Mouse (Mus musculus) kidney, postnatal 10 days (tissue): ENCODE measurements at regions not wholly inside any gene's neighbourhood (a gene's known extent, or its start where the extent isn't known, plus 50 kb on each side); places are given as distances from the start of the nearest gene placed in this dataset.

ENCODE experiments used
- DNase-seq: peaks from one replicate; pipeline ENCODE4 v3.0.0; 2021; ENCODE audit warnings: mixed read lengths

- DNase-seq = no peak
These were observed 127.9 kb downstream of the Opa1 start for GRCm38 (mm10) chr16:29706996-29707395.

GRCm38 (mm10) chr16:29707656-29708055 lies 128.5 kb downstream of the Opa1 start:
- DNase-seq = no peak

GRCm38 (mm10) chr16:29709072-29709471 lies 129.9 kb downstream of the Opa1 start:
- DNase-seq = no peak

GRCm38 (mm10) chr16:29711386-29711785 lies 132.3 kb downstream of the Opa1 start:
- no peak for DNase-seq

- DNase-seq = no peak
These were observed 133.0 kb downstream of the Opa1 start for GRCm38 (mm10) chr16:29711912-29712681.

GRCm38 (mm10) chr16:29714612-29715127 lies 135.5 kb downstream of the Opa1 start:
- peak; percentile 30 for DNase-seq

GRCm38 (mm10) chr16:29718965-29719364 lies 139.8 kb downstream of the Opa1 start:
- DNase-seq = no peak

- no peak for DNase-seq
These were observed 140.7 kb downstream of the Opa1 start for GRCm38 (mm10) chr16:29719571-29720451.

GRCm38 (mm10) chr16:29725153-29725552 lies 146.0 kb downstream of the Opa1 start:
- DNase-seq = no peak

GRCm38 (mm10) chr16:29725563-29725962 lies 146.4 kb downstream of the Opa1 start:
- no peak for DNase-seq

GRCm38 (mm10) chr16:29727397-29727796 lies 148.3 kb downstream of the Opa1 start:
- DNase-seq = no peak

GRCm38 (mm10) chr16:29728769-29729481 lies 149.8 kb downstream of the Opa1 start:
- peak; percentile 91 for DNase-seq

- no peak for DNase-seq
These were observed 150.9 kb downstream of the Opa1 start for GRCm38 (mm10) chr16:29730010-29730409.

- DNase-seq = no peak
These were observed 153.8 kb downstream of the Opa1 start for GRCm38 (mm10) chr16:29732889-29733288.

GRCm38 (mm10) chr16:29733847-29734246 lies 154.7 kb downstream of the Opa1 start:
- no peak for DNase-seq

GRCm38 (mm10) chr16:29734324-29734723 lies 155.2 kb downstream of the Opa1 start:
- peak; percentile 78 for DNase-seq

- DNase-seq = peak; percentile 70
These were observed 155.7 kb downstream of the Opa1 start for GRCm38 (mm10) chr16:29734738-29735250.

- peak; percentile 63 for DNase-seq
These were observed 156.4 kb downstream of the Opa1 start for GRCm38 (mm10) chr16:29735371-29736008.

GRCm38 (mm10) chr16:29736211-29736610 lies 157.1 kb downstream of the Opa1 start:
- peak; percentile 42 for DNase-seq

GRCm38 (mm10) chr16:29738075-29738474 lies 158.9 kb downstream of the Opa1 start:
- DNase-seq = no peak

- no peak for DNase-seq
These were observed 163.5 kb downstream of the Opa1 start for GRCm38 (mm10) chr16:29742497-29743230.
